In the genomic region with DNA sequence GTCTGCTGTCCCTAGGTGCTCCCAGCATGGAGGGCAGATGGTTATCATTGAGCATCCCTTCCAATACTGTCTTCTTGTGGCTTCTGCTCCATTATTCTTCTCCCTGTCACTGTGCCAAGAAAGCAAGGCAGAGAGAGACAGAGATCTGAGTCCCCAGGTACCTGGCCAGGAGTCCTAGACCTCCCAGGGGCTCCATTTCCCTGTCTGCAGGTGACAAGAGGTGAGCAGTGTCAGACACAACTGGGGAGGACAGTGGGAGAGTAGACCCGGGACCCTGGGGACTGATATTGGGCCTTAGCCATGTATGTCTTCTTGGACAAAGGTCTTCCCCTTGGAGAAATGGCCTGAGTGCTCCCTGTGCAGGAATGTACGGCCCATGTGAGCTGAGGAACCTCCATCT, we compare ENCODE assay signal across 34 mouse cellular contexts. TPM values are rescaled to one million over a fixed set of nuclear protein-coding genes. Genes with fewer than 3 reads are reported as not detected.
"Had no signal": no experiment of that assay in that cellular context is flagged by ENCODE, and none has a peak within 500 bp of the region (broad histone marks: within the 10 kb centered on the region; RNA-seq: fewer than 3 reads in every experiment).

No protein-coding gene starts in this region.

- H3K27ac ChIP-seq: embryonic facial prominence, embryonic 10.5 days; embryonic facial prominence, embryonic 12.5 days; embryonic facial prominence, embryonic 13.5 days; embryonic facial prominence, embryonic 15.5 days; forebrain, embryonic 10.5 days; forebrain, embryonic 12.5 days; forebrain, embryonic 13.5 days; heart, adult 2 months; heart, embryonic 10.5 days had no signal

- H3K9ac ChIP-seq: embryonic facial prominence, embryonic 12.5 days; embryonic facial prominence, embryonic 13.5 days; embryonic facial prominence, embryonic 15.5 days; forebrain, embryonic 12.5 days; forebrain, embryonic 13.5 days; forebrain, postnatal 0 days; heart, embryonic 12.5 days had no signal

- H3K4me3 ChIP-seq: embryonic facial prominence, embryonic 10.5 days; embryonic facial prominence, embryonic 12.5 days; embryonic facial prominence, embryonic 13.5 days; embryonic facial prominence, embryonic 15.5 days; erythroblast, embryonic 14.5 days; forebrain, embryonic 10.5 days; forebrain, embryonic 12.5 days; forebrain, embryonic 13.5 days; gastrocnemius, adult 2 months; heart, adult 2 months; heart, embryonic 10.5 days; heart, embryonic 12.5 days had no signal

- DNase-seq: cerebellum, adult 2 months; cerebellum, adult 8-10 months; cerebellum, adult 9-10 months; cerebellum, adult 9-11 months; cerebellum, postnatal 10 days; cerebellum, postnatal 14 days; cerebellum, postnatal 25 days; cerebellum, postnatal 36 days; embryo, embryonic 11 days; forebrain, postnatal 0 days; gastrocnemius, adult 2 months; gastrocnemius, postnatal 25 days; gastrocnemius, postnatal 36 days; heart, adult 2 months had no signal

- H3K4me2 ChIP-seq: embryonic facial prominence, embryonic 12.5 days; embryonic facial prominence, embryonic 13.5 days; embryonic facial prominence, embryonic 15.5 days; forebrain, embryonic 12.5 days; forebrain, embryonic 13.5 days; heart, embryonic 11.5 days; heart, embryonic 12.5 days had no signal

- H3K9me3 ChIP-seq: embryonic facial prominence, embryonic 10.5 days; embryonic facial prominence, embryonic 12.5 days; embryonic facial prominence, embryonic 13.5 days; embryonic facial prominence, embryonic 15.5 days; forebrain, embryonic 10.5 days; forebrain, embryonic 12.5 days; forebrain, embryonic 13.5 days; heart, embryonic 10.5 days; heart, embryonic 12.5 days had no signal

- ATAC-seq: forebrain, embryonic 13.5 days; forebrain, embryonic 14.5 days; forebrain, embryonic 16.5 days; forebrain, postnatal 0 days had no signal

- H3K36me3 ChIP-seq: embryonic facial prominence, embryonic 10.5 days; embryonic facial prominence, embryonic 12.5 days; embryonic facial prominence, embryonic 13.5 days; embryonic facial prominence, embryonic 15.5 days; forebrain, embryonic 10.5 days; forebrain, embryonic 12.5 days; heart, embryonic 10.5 days; heart, embryonic 12.5 days had no signal

RNA-seq across cellular contexts. Expression of a gene that starts 2.5 kb away (rescaled TPM):
- total RNA-seq: common myeloid progenitor, adult 5-6 weeks; granulocyte monocyte progenitor cell, adult 5-6 weeks had no signal

RNA-seq across cellular contexts. Expression of a gene that starts 37.1 kb away (rescaled TPM):
- total RNA-seq: common myeloid progenitor, adult 5-6 weeks; granulocyte monocyte progenitor cell, adult 5-6 weeks had no signal

RNA-seq across cellular contexts. Expression of a gene that starts 50.0 kb away (rescaled TPM):
- total RNA-seq: common myeloid progenitor, adult 5-6 weeks; forebrain, postnatal 0 days; gastrocnemius, adult 18-20 months; gastrocnemius, adult 2 months; gastrocnemius, adult 8-10 months; gastrocnemius, postnatal 25 days; gastrocnemius, postnatal 36 days; gastrocnemius, postnatal 4 days; granulocyte monocyte progenitor cell, adult 5-6 weeks; heart, adult 18-20 months; heart, adult 2 months had no signal
- polyA plus RNA-seq: embryonic facial prominence, embryonic 10.5 days; embryonic facial prominence, embryonic 11.5 days; embryonic facial prominence, embryonic 12.5 days; embryonic facial prominence, embryonic 13.5 days; erythroblast, embryonic 14.5 days; forebrain, embryonic 10.5 days; forebrain, embryonic 12.5 days; forebrain, embryonic 13.5 days; forebrain, embryonic 14.5 days; forebrain, embryonic 16.5 days; forebrain, postnatal 0 days had no signal
